Mouse (Mus musculus): ENCODE data around the gene Tff3.
A peak's percentile ranks its signal among the peaks of the same experiment; 100 is the strongest.

Gene Tff3

GRCm38 (mm10) chr17:31119429-31119828 is 10.0 kb downstream of the Tff3 start:
- DNase-seq: peak; percentile 79

- no peak for DNase-seq
Observed at GRCm38 (mm10) chr17:31117946-31118345, 11.5 kb downstream of the Tff3 start.

DNA sequence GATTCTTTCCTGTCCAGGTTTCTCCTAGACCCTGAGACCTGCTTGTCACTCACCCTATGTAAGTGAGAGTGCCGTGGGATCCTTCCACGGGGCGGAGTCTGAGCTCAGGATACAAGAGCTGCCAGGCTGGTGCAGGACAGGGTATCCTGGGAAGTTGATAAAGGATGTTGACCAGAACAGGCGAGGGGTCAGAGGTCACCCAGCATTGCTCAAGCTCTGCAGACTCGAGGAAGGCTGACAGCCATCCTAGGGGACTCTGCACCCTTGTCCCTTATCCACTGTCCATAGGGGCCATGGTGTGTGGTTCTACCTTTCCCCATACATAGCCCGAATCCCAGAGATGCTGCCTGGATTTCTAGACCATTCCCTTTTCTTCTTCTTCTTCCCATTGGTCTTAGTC is 13.4 kb downstream of the Tff3 start:
- no peak for DNase-seq

DNA sequence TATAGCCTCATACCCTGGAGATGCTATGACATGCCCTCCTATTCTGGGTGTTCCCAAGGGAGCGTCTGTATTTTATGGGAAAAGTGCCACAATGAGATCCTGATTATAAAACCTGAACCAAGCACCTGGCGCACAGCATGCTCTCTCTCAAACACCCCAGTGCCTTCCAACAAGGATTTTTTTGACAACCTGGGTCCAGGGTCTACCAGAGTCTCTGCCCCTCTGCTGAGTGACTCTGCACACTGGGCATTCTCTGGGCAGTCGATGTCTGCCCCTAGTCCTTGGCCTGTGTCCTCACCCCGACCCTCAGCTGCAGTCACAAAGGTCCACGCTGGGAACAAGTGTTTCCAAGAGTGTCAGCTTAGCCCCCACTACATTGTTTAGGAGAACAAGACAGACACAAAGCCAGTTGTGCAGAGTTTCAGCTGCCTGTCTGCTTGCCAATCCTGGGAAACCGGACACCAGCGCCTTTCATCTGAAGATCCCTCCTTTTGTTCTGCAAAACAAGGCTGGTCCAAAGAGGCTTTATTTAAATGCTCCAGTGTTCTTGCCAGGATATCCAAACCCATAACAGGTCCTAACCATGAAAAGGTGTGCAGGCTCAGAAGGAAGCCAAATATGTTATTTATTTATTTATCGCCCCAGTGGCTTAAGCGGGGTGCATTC is 16.1 kb downstream of the Tff3 start:
- no peak for DNase-seq

- DNase-seq: no peak
Observed at GRCm38 (mm10) chr17:31108388-31108787, 21.1 kb downstream of the Tff3 start.

DNA sequence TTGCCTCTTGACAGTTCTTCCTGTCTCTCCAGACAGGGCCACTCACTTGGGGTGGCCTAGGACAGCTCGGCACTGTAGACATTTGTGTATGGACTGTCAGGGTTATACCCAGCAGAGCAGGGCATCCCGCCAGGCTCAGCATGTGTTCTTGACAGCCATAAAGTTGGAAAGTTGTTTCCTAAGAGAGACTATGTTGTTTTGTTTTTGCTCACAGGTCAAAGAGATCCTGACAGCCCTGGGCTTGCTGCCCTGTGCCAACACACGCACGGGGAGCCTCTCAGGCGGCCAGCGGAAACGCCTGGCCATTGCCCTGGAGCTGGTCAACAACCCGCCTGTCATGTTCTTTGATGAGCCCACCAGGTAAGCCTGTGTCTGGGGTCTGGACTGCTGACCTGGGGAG is 25.6 kb downstream of the Tff3 start:
- DNase-seq: no peak

DNA sequence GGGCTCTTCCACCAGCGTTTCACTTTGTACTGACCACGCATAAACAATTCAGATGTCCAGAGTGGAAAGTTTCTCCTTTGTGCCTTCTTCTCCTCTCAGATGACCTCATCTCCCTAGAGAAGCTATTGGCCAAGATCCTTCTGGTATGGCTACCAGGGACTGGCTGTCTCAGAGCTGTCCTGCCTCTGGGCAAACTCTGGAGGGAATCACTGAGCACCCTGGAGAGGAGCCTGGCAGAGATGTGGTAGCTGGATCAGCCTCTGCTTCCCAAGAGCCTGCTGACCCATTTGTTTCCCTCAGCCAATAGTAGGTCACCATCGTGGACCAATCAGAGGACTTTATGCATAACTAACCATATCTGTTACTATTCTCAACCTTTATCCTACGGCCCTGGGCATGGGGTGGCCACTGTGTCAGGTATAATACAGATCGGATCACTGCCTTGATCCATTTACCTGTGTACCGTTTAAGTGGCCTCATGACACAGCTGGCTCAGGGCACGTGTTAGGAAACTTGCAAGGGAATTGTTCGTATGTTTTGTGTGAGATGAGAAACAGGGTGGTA is 26.4 kb downstream of the Tff3 start:
- DNase-seq: no peak

- DNase-seq: no peak
Observed at GRCm38 (mm10) chr17:31098788-31099187, 30.7 kb downstream of the Tff3 start.

GRCm38 (mm10) chr17:31096893-31097292 is 32.6 kb downstream of the Tff3 start:
- DNase-seq: no peak

DNA sequence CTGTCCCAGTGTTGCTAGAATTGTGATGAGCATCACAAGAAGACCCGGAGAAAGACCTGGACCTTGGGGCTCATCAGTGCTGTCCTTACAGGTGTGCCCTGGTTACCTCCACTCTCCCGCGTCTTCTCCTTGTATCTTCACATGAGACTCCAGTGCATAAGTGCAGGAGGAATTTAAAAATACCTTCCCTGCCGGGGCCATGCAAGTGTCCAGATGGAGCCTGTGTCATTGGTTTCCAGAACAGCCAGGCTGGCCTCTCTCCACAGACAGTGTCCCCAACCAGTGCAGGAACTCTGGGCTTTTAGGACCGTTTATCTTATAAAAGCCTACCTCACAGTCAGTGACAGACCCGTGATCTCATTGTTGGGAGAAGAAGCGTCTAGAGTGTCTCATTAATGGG is 33.9 kb downstream of the Tff3 start:
- DNase-seq: no peak

DNA sequence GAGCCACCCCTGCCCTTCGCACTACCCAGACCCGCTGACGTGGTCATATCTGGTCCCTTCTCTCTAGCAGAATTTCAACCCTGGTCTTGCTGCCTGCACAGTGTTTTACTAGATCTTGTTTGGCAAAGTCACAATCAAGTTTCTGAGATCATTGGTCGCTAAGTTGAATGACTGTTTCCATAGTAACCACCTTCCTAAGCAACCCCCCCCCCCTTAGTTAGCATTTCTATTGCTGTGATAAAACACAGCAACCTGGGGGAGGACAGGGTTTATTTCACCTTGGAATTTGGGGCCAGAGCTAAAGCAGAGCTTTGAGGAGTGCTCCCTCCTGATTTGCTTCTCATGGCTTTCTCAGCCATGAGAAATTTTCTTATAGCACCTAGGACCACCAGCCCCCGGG is 34.7 kb downstream of the Tff3 start:
- no peak for DNase-seq

- DNase-seq: no peak
Observed at GRCm38 (mm10) chr17:31091023-31091735, 38.3 kb downstream of the Tff3 start.

DNA sequence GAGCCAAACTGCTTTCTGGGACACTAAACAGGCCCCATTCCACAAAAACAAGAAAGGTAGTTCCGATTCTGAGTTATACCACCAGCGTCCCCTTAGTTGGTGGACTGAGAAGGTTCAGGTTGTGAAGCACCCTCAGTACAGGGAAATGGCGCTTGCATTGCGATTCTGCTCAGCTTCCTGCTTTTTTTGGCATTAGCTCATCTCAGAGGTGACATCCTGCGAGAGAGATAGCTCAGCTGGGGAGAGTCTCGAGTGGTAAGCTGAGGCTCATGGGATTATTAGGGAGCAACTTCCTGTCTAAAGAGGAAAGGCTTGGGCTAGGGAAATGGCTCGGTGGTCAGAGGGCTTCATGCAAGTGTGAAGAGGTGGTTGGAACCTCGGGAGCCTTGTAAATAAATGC is 39.6 kb downstream of the Tff3 start:
- DNase-seq: no peak

- no peak for DNase-seq
Observed at GRCm38 (mm10) chr17:31088711-31089110, 40.7 kb downstream of the Tff3 start.

- peak; percentile 32 for DNase-seq
Observed at GRCm38 (mm10) chr17:31086196-31086595, 43.2 kb downstream of the Tff3 start.

DNA sequence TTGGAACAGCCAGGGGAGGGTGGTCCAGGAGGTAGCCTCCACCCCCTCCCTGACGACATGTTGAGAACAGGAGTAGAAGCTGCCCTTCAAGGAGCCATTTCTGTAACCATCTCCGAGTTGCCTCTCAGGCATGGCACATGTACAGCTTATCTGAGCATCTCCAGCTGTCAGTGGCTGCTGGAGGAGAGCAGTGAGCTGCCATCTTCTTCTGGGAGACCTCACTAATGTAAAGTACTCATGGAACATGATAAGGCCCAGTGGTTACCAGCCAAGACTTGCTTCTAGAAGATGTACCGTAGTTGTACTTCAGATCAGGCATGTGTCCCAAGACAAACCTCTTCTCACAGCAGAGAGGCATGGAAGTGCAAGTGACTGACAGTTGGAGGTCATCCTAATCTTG is 43.9 kb downstream of the Tff3 start:
- DNase-seq: no peak

DNA sequence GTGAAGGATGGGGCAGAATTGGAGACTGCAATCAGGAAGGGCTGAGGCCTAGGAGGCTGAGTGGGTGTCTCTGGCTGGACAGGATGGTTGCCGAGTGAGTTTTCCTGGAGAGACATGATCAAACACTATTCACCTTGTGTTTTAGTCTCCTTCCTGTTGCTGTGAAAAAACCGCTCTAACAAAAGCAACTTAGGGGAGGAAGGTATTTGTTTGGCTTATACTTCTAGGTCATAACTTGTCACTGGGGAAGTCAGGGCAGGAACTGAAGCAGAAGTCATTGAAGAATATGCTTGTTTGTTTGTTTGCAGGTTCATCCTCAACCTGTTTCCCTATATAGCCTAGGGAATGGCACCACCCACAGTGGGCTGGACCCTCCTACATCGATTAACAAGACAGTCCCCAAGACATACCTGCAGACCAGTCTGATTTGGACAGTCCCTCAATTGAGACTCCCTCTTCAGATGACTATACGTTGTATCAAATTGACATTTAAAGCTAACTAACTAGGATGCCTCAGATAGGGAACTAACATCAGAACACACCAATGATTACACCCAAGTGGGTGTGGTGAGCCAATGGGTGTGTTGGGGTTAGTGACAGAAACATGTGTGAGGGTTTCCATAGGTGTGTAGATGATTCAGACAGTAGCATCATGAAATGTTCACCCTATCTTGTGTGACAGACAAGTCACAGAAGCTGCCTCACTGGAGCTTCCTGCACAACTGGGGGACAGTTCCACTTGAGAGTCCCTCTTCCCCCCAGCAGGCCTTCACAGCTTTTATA is 47.0 kb downstream of the Tff3 start:
- no peak for DNase-seq

DNA sequence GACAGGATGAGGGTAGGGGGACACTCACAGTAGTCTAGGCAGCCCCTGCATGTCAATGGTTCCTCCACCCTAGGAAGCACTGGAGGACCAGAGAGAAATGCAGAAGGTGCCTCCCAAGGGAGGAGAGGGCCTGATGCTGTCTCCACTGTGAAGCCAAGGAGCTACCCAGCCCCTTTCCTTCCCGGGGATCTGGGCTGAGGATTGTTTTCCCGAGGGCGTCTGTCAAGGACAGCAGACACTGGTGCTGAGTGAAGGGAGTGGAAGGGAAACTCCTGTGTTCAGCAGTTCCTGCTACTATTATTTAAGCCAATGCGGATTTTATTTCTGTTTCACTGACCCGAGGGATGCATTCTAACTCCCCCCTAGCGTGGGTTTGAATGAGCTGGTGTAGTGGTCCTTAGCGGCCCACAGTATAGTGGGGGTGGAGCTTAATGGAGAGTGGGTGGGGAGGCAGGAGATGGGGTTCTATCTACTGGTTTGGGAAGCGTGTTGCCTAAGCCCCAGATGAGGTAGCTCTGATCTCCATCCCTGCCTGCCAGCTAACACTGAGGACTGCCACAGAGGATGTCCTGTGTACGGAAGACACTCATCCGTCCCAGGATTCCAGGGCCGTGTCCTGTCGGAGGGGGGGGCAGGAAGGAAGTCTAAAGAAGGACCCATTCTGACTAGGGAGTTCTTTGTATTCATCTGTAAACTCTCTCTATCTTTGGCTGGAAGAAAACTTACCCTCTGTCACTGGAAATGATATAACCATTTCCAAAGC is 50.2 kb downstream of the Tff3 start:
- DNase-seq: no peak

GRCm38 (mm10) chr17:31078581-31078980 is 50.9 kb downstream of the Tff3 start:
- no peak for DNase-seq

GRCm38 (mm10) chr17:31077561-31077960 is 51.9 kb downstream of the Tff3 start:
- DNase-seq: no peak

DNA sequence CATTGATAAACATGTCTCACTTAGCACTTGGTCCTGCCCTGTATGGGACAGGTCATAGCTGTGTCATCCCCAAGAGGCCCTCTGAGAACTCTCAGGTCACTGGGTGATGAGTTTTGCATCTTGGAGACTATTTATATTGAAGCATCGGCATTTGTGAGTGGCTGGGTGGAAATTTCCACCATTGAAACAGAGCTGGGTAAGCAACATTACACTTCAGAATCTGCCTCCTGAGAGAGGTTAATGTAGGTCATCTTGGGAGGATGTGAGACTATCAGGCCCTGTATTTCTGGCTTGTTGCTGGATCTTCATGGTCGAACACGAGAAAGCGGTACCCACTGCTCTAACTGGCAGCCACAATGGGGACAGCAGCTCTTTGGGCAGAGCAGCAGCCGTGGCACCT is 54.0 kb downstream of the Tff3 start:
- no peak for DNase-seq
